Mouse (Mus musculus) ES-E14 (cell line): ENCODE measurements around the gene Muc4. TPM values are rescaled to one million over a fixed set of nuclear protein-coding genes. Genes with fewer than 3 reads are reported as not detected.

Experiments used
- DNase-seq: peaks from one replicate; pipeline ENCODE4 v3.0.0-alpha.2; 2013; ENCODE audit warnings: low read depth, low spot score
- H3K27ac ChIP-seq: 2 replicates; pipeline ENCODE4 v1.5.1; 2012; ENCODE audit warnings: low read depth, mild to moderate bottlenecking, low read length, moderate library complexity, mixed read lengths; ENCODE audit not compliant: poor library complexity, insufficient read depth, severe bottlenecking
- H3K36me3 ChIP-seq: 2 replicates; pipeline ENCODE4 v1.6.1; 2012; ENCODE audit warnings: mild to moderate bottlenecking, low read length, moderate library complexity, mixed read lengths; ENCODE audit not compliant: control insufficient read depth, poor library complexity, insufficient read depth, severe bottlenecking
- H3K4me1 ChIP-seq, 2 experiments: fragments of 150-350 bp in 1 of 2; sonication (generic) in 1 of 2; 2 replicates each; pipeline ENCODE4 v1.6.1; 2012; ENCODE audit warnings: low read length in 2 of 2, mild to moderate bottlenecking in 1 of 2, mixed read lengths in 1 of 2; ENCODE audit not compliant: control insufficient read depth in 2 of 2, insufficient read depth in 2 of 2, poor library complexity in 1 of 2
- H3K4me3 ChIP-seq, 2 experiments: fragments of 150-350 bp in 1 of 2; sonication (generic) in 1 of 2; 2 replicates each; pipeline ENCODE4 v1.5.1; 2012; ENCODE audit warnings: low read length in 2 of 2, low read depth in 1 of 2, mild to moderate bottlenecking in 1 of 2, mixed read lengths in 1 of 2; ENCODE audit not compliant: insufficient read depth in 1 of 2, poor library complexity in 1 of 2, severe bottlenecking in 1 of 2
- H3K9ac ChIP-seq: 2 replicates; pipeline ENCODE4 v1.6.1; 2012; ENCODE audit warnings: low read depth, mild to moderate bottlenecking, low read length, mixed read lengths; ENCODE audit not compliant: poor library complexity, insufficient read depth, severe bottlenecking
- H3K9me3 ChIP-seq: fragments of 150-350 bp; sonication (generic); 2 replicates; pipeline ENCODE4 v1.6.1; 2012; ENCODE audit warnings: low read depth, mild to moderate bottlenecking, low read length; ENCODE audit not compliant: control insufficient read depth, insufficient read depth
- CHD2 ChIP-seq: IDR thresholded peaks from 2 replicates; pipeline ENCODE4 v1.6.1; 2014; ENCODE audit warnings: mild to moderate bottlenecking, low read depth, low read length, inconsistent platforms
- HCFC1 ChIP-seq: IDR thresholded peaks from 2 replicates; pipeline ENCODE4 v1.6.1; 2012; ENCODE audit warnings: low read length, inconsistent platforms, borderline replicate concordance; ENCODE audit not compliant: insufficient read depth
- MAFK ChIP-seq: IDR thresholded peaks from 2 replicates; pipeline ENCODE4 v1.6.1; 2014; ENCODE audit warnings: mild to moderate bottlenecking, low read depth, low read length, inconsistent platforms; ENCODE audit not compliant: insufficient read depth
- ZC3H11A ChIP-seq: IDR thresholded peaks from 2 replicates; pipeline ENCODE4 v1.6.1; 2012; ENCODE audit warnings: low read depth, mild to moderate bottlenecking, inconsistent platforms, low read length, borderline replicate concordance
- ZNF384 ChIP-seq: IDR thresholded peaks from 2 replicates; pipeline ENCODE4 v1.6.1; 2012; ENCODE audit warnings: low read depth, low read length, inconsistent platforms
- in situ Hi-C, 2 experiments: fragments of 600-800 bp; cut with MboI; formaldehyde crosslinking; loops; one replicate each; pipeline ENCODE4 v1.15.1; 2025; ENCODE audit warnings: low sequenced_read_pairs in 2 of 2, inconsistent platforms in 1 of 2; ENCODE audit not compliant: unreplicated experiment in 2 of 2
- total RNA-seq: library from RNA; depleted of rRNA; stranded (reverse); fragments of 300-350 nt; gene quantifications from 2 replicates; pipeline ENCODE4 v1.2.3, GENCODE M21; 2012; rRNA removed

Muc4 gene
- total RNA-seq = 0.11 and 0.13 TPM in 2 replicates

- DNase-seq = no peak
- no peak within 1 kb of the TSS for H3K4me3 ChIP-seq
- TF ChIP-seq MAFK (no peak), HCFC1 (no peak), CHD2 (no peak), ZC3H11A (no peak)
- H3K36me3 ChIP-seq = no peaks in the 10 kb centered on the region
- H3K9ac ChIP-seq = no peak within 1 kb of the TSS
- no peaks in the 10 kb centered on the region for H3K9me3 ChIP-seq
- in situ Hi-C loops = no loop called here
- H3K4me1 ChIP-seq = peaks cover 9% of the 10 kb centered on the region in 2 experiments
- H3K27ac ChIP-seq = no peak within 1 kb of the TSS
Observed at GRCm38 (mm10) chr16:32735586-32735985, at the start of gene Muc4. Muc4 (plus strand) TSS chr16:32735886.

DNA sequence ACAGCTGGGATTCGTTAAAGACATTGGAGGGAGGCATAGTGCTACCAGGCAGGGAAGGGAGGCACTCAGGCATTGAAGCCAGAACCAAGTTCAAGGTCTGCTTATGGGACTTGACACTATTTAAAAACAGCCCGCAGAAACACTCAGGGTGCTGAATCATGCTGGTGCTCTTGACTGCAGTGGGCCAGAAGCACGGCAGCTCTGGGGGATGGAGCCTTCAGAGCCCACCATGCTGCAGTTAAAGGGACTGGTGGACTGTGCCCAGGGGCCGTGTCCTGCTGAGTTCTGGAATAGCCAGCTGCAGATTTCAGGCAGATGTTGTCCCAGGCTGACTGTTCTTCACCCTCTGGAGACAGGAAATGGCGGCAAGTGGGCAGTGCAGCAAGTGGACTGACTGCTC is 49.7 kb upstream of the Muc4 start:
- TF ChIP-seq ZNF384 (no peak), CHD2 (no peak), HCFC1 (no peak), ZC3H11A (no peak), MAFK (no peak)
- no peaks in the 10 kb centered on the region for H3K9me3 ChIP-seq
- H3K9ac ChIP-seq = no peak overlapping the region
- in situ Hi-C loops = no loop called here
- no peak overlapping the region for H3K4me3 ChIP-seq
- no peak overlapping the region for H3K27ac ChIP-seq
- peaks cover 0 to 2% of the 10 kb centered on the region in 2 experiments; a peak in 1 of 4 replicates for H3K4me1 ChIP-seq
- no peak for DNase-seq
- H3K36me3 ChIP-seq = peaks cover 14% of the 10 kb centered on the region

GRCm38 (mm10) chr16:32687221-32687620 is 48.5 kb upstream of the Muc4 start:
- 0 out of 2 replicates have a peak, but pooled peaks have one; percentile 28 for TF ChIP-seq ZNF384
- no peak for TF ChIP-seq CHD2
- no peak overlapping the region for H3K9ac ChIP-seq
- H3K27ac ChIP-seq = no peak overlapping the region
- H3K9me3 ChIP-seq = no peaks in the 10 kb centered on the region
- no peak overlapping the region for H3K4me3 ChIP-seq
- H3K4me1 ChIP-seq = peaks cover 0 to 4% of the 10 kb centered on the region in 2 experiments; a peak in 1 of 4 replicates
- in situ Hi-C loops = no loop called here
- H3K36me3 ChIP-seq = peaks cover 8% of the 10 kb centered on the region
- DNase-seq = no peak

DNA sequence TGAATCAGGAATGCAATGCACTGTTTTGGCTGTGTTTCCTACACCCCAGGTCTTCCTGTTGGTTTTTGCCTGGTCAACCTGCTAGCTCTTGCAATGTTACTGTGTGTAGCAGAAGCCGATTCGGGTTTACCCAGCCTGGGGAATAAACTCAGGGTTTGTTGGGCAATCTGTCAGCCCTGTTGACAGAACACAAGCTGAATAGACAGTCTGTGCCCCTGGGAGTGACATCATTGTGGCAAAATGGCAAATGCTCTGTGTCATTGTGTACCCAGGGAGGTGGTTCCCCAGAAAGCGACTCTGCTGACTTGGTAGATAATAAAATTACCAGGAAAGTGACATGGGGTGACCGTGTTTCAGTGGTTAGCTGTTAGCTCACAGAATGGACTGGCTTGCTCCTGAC is 46.9 kb upstream of the Muc4 start:
- H3K27ac ChIP-seq = no peak overlapping the region
- H3K4me3 ChIP-seq = no peak overlapping the region
- TF ChIP-seq MAFK (no peak), ZC3H11A (no peak)
- in situ Hi-C loops = no loop called here
- H3K36me3 ChIP-seq = no peaks in the 10 kb centered on the region
- peaks cover 0 to 2% of the 10 kb centered on the region in 2 experiments; a peak in 1 of 4 replicates for H3K4me1 ChIP-seq
- no peaks in the 10 kb centered on the region for H3K9me3 ChIP-seq
- DNase-seq = no peak
- H3K9ac ChIP-seq = no peak overlapping the region

DNA sequence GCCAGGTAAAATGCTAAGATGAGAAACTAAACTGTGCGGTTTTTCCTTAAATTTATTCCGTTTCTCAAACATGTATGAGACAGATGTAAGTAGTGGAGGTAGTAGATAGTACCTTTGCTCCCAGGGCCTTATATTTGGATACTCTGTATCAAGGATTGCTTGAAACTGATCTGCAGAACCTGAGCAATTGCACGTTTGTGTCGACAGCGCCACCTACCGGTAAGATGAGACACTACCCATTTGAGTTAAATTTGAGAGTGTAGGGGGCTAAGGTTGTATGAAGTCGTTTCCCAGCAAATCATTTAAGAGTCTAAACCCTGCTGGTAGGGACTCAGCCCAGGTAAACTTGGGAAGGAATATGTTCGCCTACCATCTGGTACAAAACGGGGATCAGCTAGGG is 46.2 kb upstream of the Muc4 start:
- Histone ChIP-seq H3K36me3 (no peaks in the 10 kb centered on the region), H3K9me3 (no peaks in the 10 kb centered on the region), H3K9ac (no peak overlapping the region), H3K4me3 (0 out of 4 replicates have a peak overlapping the region, but pooled peaks of 1 of the 2 experiments have one; percentile 20), H3K4me1 (peaks cover 0 to 2% of the 10 kb centered on the region in 2 experiments; a peak in 1 of 4 replicates), H3K27ac (no peak overlapping the region)
- in situ Hi-C loops = no loop called here
- no peak for TF ChIP-seq HCFC1
- peak; percentile 27; the same call in 1 of the 2 replicates for TF ChIP-seq ZC3H11A
- peak; percentile 76 for DNase-seq
